Mouse (Mus musculus) kidney, adult 18-20 months (tissue): ENCODE data around the gene Mtfr2.

Experiments
- DNase-seq: peaks from one replicate; pipeline ENCODE4 v3.0.0; 2021

Mtfr2 gene

DNA sequence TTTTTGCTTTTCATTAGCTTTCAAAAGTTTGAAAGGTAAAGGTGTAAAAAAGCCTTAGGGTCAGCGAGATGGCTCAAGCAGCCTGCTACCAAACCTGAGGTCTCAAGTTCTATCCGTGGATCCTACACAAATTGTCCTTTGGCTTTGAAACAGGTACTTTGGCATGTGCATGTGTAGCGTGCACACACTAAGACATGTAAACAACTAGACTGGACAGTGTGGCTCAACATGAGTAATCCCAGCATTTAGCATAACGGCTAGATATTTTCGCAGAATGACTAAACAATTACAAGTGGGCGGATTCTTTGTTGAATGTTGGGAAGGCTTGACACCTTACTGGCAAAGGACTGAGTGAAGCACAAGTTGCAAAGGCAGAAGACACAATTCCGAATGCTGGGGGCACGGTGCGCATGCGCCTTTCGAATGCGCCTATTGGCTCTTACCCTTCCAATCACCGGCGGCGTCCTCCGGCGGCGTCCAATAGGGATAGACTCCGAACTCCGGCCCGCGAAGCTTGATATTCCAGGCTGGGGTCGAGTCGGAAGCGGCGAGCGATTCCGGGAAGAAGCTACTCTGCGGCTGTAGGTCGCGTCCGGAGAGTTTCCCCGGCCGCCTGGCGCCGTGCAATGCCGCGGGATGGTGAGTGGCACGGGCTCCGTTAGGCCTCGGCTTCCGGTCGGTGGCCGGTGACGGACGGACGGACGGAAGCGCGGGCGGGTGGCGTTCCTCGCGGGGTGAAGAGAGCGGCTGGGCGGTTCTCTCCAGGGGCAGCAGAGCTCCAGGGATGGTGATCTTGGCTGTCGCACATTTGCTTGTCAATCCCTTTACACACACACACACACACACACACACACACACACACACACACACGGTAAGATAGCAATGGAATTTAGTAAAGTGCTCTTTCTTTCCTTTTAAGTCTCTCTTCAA is at the start of gene Mtfr2:
Mtfr2 (plus strand) TSS at position 486 of the 930 bp plus-strand sequence.
- DNase-seq, result peak; percentile 93

DNA sequence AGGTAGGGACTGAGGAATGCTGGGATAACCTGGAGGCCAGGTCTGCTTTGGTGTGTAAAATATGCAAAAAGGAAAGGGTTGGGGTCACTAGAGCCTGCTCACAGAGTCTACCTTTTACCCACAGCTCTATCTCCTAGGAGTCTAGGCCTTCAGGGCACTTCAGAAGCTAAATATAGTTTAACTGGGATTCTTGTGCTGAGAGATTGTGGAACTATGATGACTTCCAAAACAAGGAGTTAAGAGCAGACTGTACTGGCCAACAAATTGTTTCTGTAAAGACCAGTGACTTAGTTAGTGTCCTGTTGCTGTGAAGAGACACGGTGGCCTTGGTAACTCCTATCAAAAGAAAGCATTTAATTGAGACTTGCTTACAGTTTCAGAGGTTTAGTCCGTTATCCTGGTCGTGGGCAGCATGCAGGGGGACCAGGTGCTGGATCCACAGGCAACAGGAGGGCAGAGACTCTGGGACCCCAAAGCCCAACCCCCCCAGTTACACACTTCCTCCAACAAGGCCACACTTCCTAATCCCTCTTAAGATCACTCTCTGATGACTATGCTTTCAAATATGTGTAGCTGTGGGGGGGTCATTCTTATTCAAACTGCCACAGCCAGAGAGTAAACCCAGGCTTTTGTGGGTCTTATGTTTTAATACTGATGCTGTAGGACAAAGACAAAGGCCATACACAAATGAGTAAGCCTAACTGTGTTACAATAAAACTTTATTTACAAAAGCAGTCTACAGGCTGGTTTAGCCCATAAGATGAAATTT is 49.2 kb upstream of the Mtfr2 start:
- DNase-seq, result no peak

DNA sequence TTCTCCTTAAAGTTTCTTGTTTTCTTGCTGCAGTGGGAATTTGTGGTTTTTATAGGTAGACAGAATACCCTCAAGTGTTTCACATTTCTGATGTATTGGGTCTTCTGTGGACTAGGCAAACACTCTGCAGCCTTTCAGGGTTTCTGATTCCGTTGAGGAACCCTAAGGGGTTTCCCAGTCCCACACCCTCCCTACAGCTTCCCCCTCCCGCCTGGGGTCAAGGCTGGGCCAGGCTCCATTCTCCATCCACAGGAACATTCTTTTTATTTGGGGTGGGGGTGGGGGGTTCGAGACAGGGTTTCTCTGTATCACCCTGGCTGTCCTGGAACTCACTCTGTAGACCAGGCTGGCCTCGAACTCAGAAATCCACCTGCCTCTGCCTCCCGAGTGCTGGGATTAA is 48.5 kb upstream of the Mtfr2 start:
- DNase-seq, result no peak

DNA sequence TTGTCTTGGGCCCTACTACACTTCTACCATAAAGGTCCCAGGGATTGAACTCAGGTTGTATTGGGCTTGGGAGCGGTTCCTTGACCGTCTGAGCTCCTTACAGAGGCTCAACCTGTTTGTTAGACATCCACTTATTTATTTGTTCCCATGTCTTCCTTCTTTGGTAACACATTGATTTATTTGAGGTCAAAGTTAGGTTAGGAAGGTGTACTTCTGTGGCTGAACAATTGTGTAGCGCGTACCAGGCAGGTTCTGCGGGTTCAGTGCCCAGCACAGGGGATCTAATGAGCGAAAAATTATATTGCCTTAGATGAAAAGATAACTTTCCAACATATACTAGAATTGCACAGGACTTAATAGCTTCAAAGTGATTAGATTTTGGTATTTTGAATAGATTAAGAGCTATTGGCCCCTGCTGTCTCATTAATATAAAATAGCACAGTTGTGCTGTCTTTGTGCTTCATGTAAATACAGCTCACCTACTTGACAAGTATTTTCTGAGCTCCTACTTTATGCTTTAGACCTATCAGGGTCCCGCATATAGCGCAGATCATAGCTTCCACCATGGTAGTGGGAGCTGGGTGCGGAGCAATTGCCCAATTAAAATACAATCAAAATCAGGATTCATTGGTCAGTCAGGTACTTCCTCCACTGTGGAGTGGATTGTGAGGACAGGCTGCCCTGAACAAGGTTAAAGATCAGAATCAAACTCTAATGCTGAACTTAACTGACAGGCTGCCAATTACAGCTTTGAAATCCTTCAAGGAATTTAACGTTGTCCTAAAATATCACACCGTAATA is 36.4 kb upstream of the Mtfr2 start:
- no peak for DNase-seq

DNA sequence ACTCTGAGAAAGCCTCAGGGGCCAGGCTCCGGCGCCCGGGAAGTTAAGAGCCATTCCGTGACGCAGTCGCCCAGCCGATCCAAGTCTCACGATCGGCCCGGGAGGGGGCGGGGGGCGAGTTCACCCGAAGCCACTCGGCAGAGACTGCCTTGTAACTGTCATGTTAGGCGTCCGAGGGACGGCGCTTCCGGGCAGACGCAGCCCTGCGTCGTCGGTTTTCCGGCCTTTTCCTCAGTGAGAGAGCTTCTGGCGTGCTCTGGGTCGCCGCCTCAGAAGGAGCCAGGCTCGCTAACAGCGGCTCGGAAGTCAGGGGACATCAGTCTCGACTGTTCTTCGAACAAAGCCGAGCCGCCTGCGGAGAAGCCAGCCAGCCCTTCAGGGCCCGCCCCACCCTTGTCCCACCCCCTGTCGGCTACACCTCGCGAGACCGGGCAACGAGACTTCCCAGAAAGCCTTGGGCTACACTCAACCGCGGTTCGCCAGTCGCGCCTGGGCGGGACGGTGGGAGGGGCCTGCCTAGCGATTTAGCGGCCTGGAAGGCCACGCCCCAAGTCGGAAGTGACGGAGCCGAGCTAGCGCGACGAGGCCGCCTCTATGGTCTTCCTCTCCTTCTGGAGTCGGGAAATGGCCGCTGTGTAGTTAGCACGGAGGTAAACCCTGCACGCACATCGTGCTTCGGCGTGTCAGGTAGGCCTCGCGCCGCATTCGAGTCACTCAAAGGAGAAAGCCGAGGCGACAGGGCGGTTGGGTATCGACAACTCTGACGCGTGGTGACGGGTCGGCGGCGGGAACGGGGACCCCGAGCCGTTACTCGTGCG is 35.4 kb upstream of the Mtfr2 start, which contains the start of gene Bclaf1:
Bclaf1 (plus strand) TSS at position 552 of the 818 bp plus-strand sequence.
- DNase-seq, result peak; percentile 100

DNA sequence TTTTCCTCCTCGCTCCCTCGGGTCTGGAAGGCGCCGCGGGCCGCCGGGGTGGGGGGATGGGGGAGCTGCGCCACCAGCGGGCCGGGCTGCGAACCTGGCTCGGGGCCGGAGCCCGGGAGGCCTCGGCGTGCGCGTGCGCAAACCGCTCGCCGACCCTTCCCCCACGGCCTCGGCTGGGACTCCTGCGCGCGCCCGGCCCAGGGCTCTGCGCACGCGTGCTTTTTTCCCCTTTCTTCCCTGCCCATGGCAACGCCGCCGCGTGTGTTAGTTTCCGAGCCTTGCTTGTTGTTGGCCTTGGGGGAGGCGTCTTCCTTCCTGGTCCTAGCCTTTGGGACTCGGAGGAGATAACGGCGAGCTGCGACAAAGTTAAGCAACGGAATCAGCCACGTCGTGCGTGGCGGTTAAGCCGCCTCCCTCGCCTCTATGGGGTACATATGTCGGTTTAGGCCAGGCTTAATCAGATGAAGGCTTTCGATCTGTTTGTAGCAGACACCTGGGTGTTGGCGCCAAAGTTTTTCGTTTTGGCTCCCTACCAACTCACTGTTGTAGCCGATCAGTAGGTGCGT is 34.8 kb upstream of the Mtfr2 start:
- DNase-seq, result peak; percentile 89

DNA sequence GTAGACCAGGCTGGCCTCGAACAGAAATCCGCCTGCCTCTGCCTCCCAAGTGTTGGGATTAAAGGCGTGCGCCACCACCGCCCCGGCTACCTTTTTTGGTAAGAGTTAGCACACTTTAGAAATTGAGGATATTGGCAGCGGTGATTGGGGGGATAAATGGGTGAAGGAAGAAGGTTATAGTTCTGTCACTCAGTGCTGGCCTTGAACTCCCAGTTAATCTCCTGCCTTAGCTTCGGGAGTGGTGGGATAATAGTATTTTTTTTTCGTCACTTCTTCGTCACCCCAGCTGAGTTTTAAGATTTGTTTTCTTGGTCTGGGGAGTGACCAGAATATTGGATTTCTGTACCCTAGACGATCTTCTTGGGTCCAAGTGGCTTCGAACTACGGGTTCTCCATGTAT is 34.1 kb upstream of the Mtfr2 start:
- DNase-seq, result no peak

DNA sequence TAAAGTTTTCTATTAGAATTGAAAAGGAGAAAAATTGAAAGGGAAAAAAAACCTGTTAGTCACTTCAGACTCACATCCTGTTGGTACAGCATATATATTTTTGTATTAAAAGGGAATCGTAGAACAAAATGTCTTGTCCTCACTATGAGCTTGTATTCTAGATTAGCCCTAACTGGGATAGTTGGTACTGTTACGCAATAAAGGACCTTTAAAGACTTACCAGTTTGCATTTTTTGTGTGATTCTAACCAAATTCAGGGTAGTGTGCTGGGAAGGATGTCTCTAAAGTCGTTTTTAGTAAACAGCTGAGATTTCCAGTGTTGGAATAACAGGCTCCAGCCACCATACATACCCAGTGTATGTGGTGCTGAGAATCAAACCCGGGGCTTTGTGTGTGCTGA is 33.6 kb upstream of the Mtfr2 start:
- DNase-seq, result no peak

DNA sequence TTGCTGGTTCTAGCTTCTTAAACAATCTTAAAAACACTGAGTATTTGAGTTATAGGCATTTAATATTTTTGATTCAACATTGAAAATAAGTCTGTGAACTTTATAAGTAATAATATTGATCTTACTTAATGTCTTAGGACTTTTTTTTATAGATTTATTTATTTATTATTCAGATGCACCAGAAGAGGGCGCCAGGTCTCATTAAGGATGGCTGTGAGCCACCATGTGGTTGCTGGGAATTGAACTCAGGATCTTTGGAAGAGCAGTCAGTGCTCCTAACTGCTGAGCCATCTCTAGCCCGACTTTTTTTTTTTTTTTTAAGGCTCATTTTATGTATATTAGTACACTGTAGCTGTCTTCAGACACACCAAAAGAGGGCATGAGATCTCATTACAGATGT is 32.8 kb upstream of the Mtfr2 start:
- no peak for DNase-seq

DNA sequence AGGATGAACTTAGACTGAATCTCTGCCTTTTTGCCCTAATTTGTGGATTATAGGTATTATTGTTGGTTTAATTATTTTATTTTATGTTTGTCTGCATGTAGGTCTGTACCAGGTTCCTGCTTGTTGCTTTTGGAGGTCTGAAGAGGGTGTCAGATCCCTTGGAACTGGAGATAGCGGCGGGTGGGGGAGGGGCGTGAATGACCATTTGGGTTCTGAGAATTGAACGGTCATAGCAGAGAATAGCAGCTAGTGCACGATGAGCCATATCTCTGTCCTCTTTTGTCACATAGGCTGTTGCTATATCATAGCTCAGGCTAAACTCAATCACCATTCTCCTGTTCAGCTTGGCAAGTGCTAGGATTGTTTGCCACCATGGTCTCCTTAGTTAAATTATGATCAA is 30.1 kb upstream of the Mtfr2 start:
- DNase-seq, result no peak

DNA sequence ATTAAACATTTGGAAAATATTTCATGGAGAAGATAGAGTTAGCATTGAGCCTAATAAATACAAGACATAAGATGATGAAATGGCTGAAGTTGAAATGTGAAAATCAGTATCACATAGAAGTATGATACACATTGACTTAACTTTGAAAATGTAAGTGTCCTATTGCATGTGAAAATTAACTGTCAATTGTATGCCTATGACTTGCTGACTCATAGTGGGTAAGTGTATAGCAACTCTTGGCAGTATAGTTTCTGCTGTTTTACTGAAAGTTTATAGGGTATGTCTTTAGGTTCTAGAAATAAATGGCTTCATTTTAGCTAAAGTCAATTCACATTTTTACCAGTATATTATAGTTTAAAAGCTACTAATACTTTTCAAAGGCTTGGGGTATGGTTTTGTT is 21.3 kb upstream of the Mtfr2 start:
- no peak for DNase-seq

DNA sequence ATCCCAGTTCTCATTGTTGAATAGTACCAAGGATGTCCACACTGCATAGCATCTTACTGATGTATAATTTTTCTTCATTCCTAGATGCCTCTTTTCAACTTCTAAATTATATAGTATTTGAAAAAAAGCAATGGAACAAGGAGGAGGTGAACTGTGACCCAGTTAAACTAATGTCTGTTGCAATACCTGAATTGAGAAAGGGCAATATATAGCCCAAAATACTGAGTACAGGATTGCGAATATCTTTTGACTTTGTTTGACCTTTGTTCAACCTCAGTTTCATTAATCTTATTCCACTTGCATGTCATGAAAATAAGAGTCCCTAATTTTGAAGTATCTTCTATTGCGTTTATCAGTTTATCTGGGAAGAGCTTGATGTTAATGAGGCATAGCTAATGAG is 16.3 kb upstream of the Mtfr2 start:
- DNase-seq, result no peak

DNA sequence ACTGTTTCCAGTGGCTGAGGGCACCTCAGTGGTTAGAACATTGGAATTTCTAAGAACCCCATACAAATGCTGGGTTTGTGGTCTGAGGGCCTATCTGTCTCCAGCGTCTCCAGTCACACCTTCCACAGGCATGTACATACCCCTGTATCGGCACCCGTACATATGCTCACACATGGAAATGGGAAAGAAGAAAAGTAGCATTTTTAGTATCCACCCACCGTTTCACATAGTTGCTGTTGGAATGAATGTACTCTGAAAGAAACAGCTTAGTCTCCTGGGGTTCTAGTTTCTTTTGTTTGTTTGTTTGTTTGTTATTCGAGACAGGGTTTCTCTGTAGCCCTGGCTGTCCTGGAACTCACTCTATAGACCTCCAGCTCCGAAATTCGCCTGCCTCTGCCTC is 9.7 kb upstream of the Mtfr2 start:
- no peak for DNase-seq

DNA sequence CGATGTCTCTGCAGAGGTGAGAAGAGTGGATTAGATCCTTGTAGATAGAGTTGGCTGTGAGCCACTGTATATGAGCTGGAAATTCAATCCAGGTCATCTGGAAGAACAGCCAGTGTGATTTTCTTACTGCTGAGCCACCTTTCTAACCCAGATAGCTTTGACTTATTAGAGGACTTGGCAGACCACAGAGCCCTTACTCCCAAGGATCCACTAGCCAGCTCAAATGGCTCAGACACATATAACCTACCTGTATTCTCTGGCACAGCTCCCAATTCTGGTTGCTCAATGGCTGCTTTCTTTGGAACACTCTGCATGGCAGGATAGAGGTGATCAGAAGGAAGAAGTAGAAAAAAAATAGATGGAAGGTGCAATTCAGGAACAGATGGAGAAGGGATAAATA is 1.8 kb upstream of the Mtfr2 start:
- DNase-seq, result no peak

DNA sequence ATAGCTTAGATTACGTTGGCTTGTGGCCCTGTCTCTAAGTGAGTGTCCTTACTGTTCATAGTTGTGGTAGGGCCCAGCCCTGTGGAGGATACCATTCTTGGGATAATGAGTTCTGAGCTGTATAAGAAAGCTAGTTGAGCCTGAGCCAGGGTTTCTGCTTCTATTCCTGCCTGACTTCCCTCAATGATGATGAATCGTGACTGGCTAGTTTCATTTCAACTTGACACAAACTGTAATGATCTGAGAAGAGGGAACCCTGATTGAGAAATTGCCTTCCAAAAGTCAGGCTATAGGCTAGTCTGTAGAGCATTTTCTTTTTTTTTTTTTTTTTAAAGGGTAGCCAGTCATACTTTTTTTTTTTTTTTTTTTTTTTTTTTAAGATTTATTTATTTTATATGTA is 1.3 kb downstream of the Mtfr2 start:
- no peak for DNase-seq

DNA sequence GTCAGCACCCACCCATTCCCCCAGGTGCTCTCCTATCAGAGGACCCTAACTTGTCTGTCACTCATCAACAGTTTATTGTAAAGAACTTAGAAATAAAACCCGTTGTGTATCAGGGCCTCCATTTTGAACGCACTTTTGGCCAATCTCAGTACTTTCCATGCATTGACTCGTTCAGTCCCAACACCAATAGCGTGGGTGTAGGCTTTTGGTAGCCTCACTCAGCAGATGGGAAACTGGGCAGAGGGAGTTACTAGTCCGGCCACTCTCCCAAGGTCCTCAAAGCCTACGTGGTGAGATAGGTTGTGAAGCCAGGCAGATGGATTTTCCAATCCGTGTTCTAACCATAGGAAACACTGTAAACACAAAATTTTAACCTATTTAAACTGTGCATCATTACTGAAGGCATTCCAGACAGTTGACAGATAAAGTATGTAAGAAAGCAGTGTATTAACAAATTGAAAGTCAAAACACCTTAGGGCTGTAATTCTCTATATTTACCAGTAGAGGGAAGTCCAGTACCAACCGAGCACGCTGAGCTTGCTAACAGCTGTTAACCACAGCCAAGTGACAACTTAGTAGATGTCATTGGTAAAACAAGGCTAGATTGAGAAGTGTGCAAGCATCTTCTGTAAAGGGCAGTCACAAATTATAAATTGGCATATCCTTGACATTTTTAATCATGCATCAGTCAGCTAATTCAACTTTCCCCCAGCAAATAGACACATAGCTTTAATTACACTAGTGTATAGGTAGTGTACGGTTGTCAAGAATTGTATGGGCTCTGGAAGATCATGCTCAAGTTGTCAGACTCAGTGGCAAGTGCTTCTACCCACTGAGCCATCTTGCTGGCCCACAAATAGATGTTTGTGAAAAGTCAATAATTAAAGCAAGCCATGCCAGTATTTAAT is 14.2 kb downstream of the Mtfr2 start:
- DNase-seq, result no peak

DNA sequence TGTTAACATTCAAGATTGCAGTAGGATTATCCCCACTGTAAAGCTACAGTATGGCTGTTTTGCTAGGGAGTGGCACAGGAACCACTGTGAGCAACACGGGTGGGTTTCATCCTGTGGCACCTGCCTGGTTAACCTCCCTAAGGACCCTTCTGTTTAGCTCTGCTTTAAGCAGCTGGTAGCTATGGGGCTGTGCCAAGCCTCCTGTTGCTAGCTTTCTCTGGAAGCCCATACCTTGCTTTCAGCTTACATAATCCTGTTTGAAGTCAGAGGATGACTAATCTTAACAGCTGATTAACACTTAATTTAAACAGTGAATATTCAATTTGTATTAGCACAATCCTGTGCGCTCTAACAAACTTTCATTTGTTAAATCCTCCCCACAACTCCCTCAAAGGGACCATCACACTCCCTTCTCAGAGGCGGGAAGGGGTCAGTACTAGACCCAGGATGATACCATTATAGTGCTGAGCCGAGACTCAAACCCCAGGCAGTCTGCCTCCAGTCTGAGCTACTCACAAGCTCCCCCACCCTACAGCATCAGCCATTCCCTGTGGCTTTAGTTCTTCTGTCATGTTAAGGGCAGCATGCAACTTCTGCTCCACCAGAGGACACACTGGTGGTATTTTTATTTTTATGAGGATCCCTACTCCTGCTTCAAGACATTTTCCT is 15.0 kb downstream of the Mtfr2 start:
- DNase-seq, result no peak

DNA sequence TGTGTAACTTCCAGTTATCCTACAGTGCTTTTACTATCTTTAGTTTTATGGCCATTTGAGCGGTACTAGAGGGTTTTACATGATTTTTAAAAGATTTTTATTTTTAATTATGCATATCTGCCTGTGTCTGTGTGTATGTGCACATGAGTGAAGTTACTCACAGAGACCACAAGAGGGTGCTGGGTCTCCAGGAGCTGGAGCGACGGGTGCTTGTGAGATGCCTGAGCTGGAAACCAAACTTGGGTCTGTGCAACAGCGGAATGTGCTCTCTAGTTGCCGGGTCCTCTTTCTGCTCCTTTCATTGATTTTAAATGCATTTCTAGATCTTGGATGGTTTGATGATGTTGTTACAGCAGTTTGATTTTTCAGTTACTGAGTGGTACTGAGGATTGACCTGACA is 24.5 kb downstream of the Mtfr2 start:
- no peak for DNase-seq

DNA sequence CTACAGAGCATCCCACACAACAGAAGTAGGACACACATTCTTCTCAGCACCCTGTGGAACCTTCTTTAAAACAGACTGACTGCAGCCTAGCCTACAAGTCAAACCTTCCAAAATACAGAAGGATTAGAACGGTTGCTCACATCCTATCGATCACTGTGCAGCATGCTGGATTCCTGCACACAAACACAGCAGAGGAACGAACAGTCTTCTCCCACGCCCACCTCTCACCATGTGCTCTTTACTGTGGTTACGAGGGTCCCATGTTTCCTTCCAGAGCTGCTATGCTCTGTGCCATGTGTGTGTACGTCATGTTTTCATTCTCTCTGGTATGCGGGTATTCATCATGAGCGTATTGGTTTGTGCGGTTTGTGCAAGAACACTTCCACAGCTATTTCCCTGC is 30.1 kb downstream of the Mtfr2 start:
- no peak for DNase-seq

DNA sequence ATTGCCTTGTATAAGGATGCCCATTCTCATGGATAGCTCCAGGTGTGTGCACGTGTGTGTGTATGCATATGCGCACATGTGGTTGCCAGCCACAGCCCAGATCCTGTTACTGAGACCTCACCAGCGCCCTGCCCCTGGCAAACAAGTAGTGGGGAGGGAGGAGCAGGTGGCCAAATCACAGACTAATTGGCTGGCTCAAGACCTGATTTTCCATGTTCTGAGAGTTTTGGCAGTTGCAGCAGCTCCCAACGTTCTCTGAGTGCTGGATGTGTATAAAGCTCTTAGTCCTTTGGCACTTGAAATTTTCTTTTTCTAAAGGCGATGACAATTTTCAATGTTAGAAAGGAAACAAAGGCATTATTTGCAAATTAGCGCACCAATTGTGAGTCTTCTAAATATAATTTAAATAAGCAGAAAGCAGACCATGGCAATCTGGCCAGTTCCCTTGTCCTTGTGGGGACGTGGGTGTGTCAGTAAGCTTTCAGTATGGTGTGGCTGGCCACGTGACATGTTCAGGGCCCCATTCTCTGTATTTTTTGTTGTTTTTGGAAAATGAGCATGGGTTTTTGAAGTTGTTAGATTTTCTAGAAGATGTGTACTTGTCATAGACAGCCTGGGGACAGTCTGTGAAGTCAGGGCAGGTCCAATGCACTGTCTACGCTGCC is 31.6 kb downstream of the Mtfr2 start:
- no peak for DNase-seq
